Mouse (Mus musculus) embryonic facial prominence, embryonic 13.5 days (tissue): ENCODE results near the gene Tas2r121. TPM values are rescaled to one million over a fixed set of nuclear protein-coding genes. Genes with fewer than 3 reads are reported as not detected.
"Not testable (repeated sequence)": the region's sequence is repeated elsewhere in the genome, so short reads cannot be mapped to it uniquely, and the experiment has no call there.

ENCODE experiments used
- ATAC-seq: fragments of 200-750 bp; cut with Nextera tagmentation; 2 replicates; pipeline ENCODE4 v1.8.0; 2017; ENCODE audit warnings: low read depth; ENCODE audit not compliant: insufficient number of reproducible peaks, insufficient read depth, low FRiP score, low TSS enrichment
- H3K27ac ChIP-seq: fragments of 300-500 bp; sonication (generic); 2 replicates; pipeline ENCODE4 v1.5.1; 2015; ENCODE audit warnings: moderate library complexity, mild to moderate bottlenecking, inconsistent platforms
- H3K27me3 ChIP-seq: fragments of 300-500 bp; sonication (generic); 2 replicates; pipeline ENCODE4 v1.6.1; 2015; ENCODE audit warnings: mild to moderate bottlenecking, inconsistent platforms
- H3K36me3 ChIP-seq: fragments of 300-500 bp; sonication (generic); 2 replicates; pipeline ENCODE4 v1.6.1; 2015; ENCODE audit warnings: mild to moderate bottlenecking, inconsistent platforms
- H3K4me1 ChIP-seq: fragments of 300-500 bp; sonication (generic); 2 replicates; pipeline ENCODE4 v1.6.1; 2015; ENCODE audit warnings: inconsistent platforms
- H3K4me2 ChIP-seq: fragments of 300-500 bp; sonication (generic); 2 replicates; pipeline ENCODE4 v1.6.1; 2015; ENCODE audit warnings: moderate library complexity, mild to moderate bottlenecking, inconsistent platforms
- H3K4me3 ChIP-seq: fragments of 300-500 bp; sonication (generic); 2 replicates; pipeline ENCODE4 v1.5.1; 2015; ENCODE audit warnings: mild to moderate bottlenecking, inconsistent platforms
- H3K9ac ChIP-seq: fragments of 300-500 bp; sonication (generic); 2 replicates; pipeline ENCODE4 v1.6.1; 2015; ENCODE audit warnings: mild to moderate bottlenecking, inconsistent platforms
- H3K9me3 ChIP-seq: fragments of 300-500 bp; sonication (generic); 2 replicates; pipeline ENCODE4 v1.6.1; 2016; ENCODE audit warnings: inconsistent platforms
- WGBS: fragments of 180-500 bp; shearing (Covaris S2); methylation state at CpG from one replicate; pipeline ENCODE4 v1.1.7; 2015; ENCODE audit warnings: mixed read lengths; 5-methylcytosine and 5-hydroxymethylcytosine counted together
- polyA plus RNA-seq: library from polyadenylated mRNA; unstranded; fragments of >200 nt; fragmentation: Nextera tagmentation; extraction: Ambion mirVana; gene quantifications from 2 replicates; pipeline ENCODE4 v1.2.1, GENCODE M21; 2015

Gene Tas2r121
- not detected in 2 replicates for polyA plus RNA-seq

DNA sequence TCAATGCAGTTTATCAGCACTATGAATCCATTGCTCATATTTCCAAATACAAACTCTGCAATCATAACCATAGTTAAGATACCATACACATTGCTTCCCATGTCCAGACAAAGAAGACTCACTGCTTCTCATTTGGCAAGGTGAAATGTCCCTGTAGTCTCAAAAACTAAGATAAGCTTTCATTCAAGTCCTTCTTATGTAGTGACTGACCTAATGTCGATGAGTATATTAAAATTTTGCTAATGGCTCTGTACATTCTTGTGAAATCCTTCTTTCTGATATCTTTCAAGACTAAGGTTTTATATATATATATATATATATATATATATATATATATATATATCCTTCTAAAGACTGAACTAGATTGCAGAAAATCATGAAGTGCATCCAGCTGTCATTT lies at the start of gene Tas2r121:
Gene Tas2r121 (minus strand): TSS at position 101 of the 400 bp plus-strand sequence.
- Histone ChIP-seq H3K4me1 (no peaks in the 10 kb centered on the region), H3K9ac (no peak within 1 kb of the TSS), H3K9me3 (no peaks in the 10 kb centered on the region), H3K4me2 (no peak within 1 kb of the TSS), H3K36me3 (no peaks in the 10 kb centered on the region), H3K27ac (no peak within 1 kb of the TSS), H3K4me3 (no peak within 1 kb of the TSS), H3K27me3 (no peaks in the 10 kb centered on the region)
- WGBS: 73% methylated on average over 1 of the region's 1 CpGs
- no peak for ATAC-seq

GRCm38 (mm10) chr6:132750206-132750605 lies 49.4 kb upstream of the Tas2r121 start:
- Histone ChIP-seq H3K27ac (no peak overlapping the region), H3K4me2 (no peak overlapping the region), H3K36me3 (no peaks in the 10 kb centered on the region), H3K9ac (no peak overlapping the region), H3K27me3 (no peaks in the 10 kb centered on the region), H3K4me1 (no peaks in the 10 kb centered on the region), H3K9me3 (no peaks in the 10 kb centered on the region), H3K4me3 (no peak overlapping the region)
- 87% methylated on average over 2 of the region's 2 CpGs for WGBS
- ATAC-seq: no peak

DNA sequence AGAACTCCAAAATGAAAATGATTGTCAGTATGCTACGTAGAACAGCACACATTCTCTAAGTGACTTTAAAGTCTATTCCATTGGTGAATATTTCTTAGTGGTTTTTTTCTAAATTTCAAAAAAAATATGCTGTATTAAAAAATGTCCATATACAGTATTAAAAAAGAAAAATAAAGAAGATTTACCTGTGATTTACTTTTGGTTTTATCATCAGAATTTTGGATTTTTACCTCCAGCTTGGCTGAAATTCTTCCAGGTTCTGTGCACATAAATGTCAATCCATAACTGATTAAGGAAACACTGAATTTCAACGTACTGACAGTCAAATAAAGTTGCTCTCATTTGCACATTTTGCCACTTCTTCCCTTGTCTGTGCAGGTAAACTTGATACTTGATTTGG lies 37.1 kb upstream of the Tas2r121 start, which contains the start of gene Tas2r115:
Gene Tas2r115 (minus strand): TSS at position 101 of the 400 bp plus-strand sequence.
- Histone ChIP-seq H3K36me3 (no peaks in the 10 kb centered on the region), H3K4me1 (no peaks in the 10 kb centered on the region), H3K4me2 (no peak within 1 kb of the TSS), H3K27me3 (no peaks in the 10 kb centered on the region), H3K9ac (no peak within 1 kb of the TSS), H3K4me3 (no peak within 1 kb of the TSS), H3K9me3 (no peaks in the 10 kb centered on the region), H3K27ac (no peak within 1 kb of the TSS)
- no peak for ATAC-seq
- 69% methylated on average over 2 of the region's 2 CpGs for WGBS

DNA sequence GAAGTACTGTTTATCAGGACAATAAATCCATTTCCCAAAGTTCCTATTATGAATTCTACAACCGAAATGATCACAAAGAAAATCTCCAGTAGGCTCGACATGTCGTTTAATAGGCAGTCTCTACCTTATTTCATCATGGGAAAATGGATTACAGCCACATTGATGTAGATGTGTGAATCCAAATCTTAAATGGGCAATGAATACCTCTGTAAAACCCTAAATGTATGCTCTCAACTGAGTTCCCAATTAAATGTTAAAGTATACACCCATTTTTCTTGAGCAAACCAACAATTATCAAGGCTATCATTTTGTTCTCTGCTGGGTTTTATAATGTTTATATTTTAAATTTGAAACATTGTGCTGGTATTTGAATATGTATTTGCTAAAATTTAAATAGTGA lies 11.0 kb upstream of the Tas2r121 start, which contains the start of gene Tas2r122:
Gene Tas2r122 (minus strand): TSS at position 101 of the 400 bp plus-strand sequence.
- H3K27ac ChIP-seq: no peak within 1 kb of the TSS
- H3K27me3 ChIP-seq: no peaks in the 10 kb centered on the region
- H3K4me1 ChIP-seq: no peaks in the 10 kb centered on the region
- 84% methylated on average over 3 of the region's 3 CpGs for WGBS
- H3K9me3 ChIP-seq: no peaks in the 10 kb centered on the region
- no peaks in the 10 kb centered on the region for H3K36me3 ChIP-seq
- H3K4me3 ChIP-seq: no peak within 1 kb of the TSS
- H3K4me2 ChIP-seq: no peak within 1 kb of the TSS
- H3K9ac ChIP-seq: no peak within 1 kb of the TSS
- ATAC-seq: no peak

DNA sequence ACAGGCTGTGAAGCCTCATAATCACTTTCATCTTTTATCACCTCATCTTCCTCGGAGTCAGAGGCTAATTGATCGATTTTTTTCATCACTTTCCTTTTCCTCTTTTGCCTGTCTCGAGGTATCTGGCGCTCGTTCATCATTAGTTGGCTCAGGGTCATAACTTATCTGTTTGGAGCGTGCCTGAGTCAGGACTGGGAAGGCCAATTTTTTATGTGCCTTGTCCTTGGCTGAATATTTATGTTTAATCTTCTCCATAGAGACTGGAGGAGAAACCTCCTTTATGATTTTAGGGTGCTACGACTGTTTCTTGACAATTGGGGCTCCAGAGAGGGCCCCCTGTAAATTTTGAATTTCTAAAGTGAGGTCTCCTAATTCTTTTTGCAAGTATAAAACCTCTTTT lies 9.2 kb downstream of the Tas2r121 start:
- not testable (repeated sequence) for H3K9me3 ChIP-seq, H3K4me1 ChIP-seq, H3K9ac ChIP-seq, H3K27ac ChIP-seq, H3K36me3 ChIP-seq, H3K4me3 ChIP-seq, ATAC-seq, H3K4me2 ChIP-seq, H3K27me3 ChIP-seq
- 80% methylated on average over 7 of the region's 7 CpGs for WGBS

DNA sequence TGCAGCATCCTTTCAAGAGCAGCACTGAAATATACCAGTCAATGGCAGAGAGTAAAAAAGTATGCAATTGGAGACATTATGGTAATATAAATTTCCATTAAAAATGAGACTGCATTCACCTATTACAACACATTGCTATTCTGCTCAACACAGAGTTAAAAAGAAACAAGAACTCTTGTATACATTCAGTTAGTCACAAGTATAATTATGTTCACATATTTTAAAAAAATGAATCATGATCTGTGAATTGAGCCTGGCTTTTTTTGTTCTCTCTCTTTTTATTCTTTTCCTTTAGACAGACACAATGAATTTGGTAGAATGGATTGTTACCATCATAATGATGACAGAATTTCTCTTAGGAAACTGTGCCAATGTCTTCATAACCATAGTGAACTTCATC lies 44.2 kb downstream of the Tas2r121 start, which contains the start of gene Tas2r120:
Gene Tas2r120 (plus strand): TSS at position 301 of the 400 bp plus-strand sequence.
- Histone ChIP-seq H3K36me3 (no peaks in the 10 kb centered on the region), H3K9me3 (no peaks in the 10 kb centered on the region), H3K27ac (no peak within 1 kb of the TSS), H3K4me1 (no peaks in the 10 kb centered on the region), H3K4me3 (no peak within 1 kb of the TSS), H3K4me2 (no peak within 1 kb of the TSS), H3K27me3 (no peaks in the 10 kb centered on the region), H3K9ac (no peak within 1 kb of the TSS)
- ATAC-seq: no peak

DNA sequence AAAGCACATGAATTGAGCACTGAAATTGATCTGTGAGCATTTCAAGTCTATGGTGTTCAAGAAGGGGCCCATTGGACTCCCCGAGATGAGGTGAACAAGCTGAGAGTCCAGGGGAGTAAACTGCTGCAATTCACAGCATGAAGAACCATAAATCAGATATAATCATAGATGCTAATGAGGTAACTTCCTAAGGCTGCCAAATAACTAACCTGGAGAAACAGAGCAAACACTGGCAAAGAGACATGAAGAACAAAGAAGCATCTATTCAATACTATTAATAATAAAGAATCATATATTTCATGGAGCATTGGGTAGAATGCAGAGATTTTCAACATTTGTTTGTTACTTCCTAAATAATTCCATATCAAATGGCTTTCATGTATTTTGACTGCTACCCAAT lies 49.4 kb downstream of the Tas2r121 start, which contains the start of gene A630073D07Rik:
Gene A630073D07Rik (minus strand): TSS at position 101 of the 400 bp plus-strand sequence.
- no peak for ATAC-seq
- 82% methylated on average over 1 of the region's 1 CpGs for WGBS
- no peaks in the 10 kb centered on the region for H3K27me3 ChIP-seq
- no peaks in the 10 kb centered on the region for H3K9me3 ChIP-seq
- no peak within 1 kb of the TSS for H3K9ac ChIP-seq
- H3K27ac ChIP-seq: no peak within 1 kb of the TSS
- H3K4me2 ChIP-seq: no peak within 1 kb of the TSS
- no peaks in the 10 kb centered on the region for H3K4me1 ChIP-seq
- H3K36me3 ChIP-seq: no peaks in the 10 kb centered on the region
- H3K4me3 ChIP-seq: no peak within 1 kb of the TSS

Other genes with a start within 250 kb of the Tas2r121 start
- not detected in 2 replicates for gene Prh1, start 131.2 kb downstream of the Tas2r121 start, polyA plus RNA-seq
- not detected in 2 replicates for gene Prp2, start 105.1 kb downstream of the Tas2r121 start, polyA plus RNA-seq
- gene A630073D07Rik, start 49.5 kb downstream of the Tas2r121 start, polyA plus RNA-seq: not detected in 2 replicates
- gene Tas2r120, start 44.1 kb downstream of the Tas2r121 start, polyA plus RNA-seq: not detected in 2 replicates
- gene Tas2r122, start 10.9 kb upstream of the Tas2r121 start, polyA plus RNA-seq: not detected in 2 replicates
- gene Tas2r115, start 37.0 kb upstream of the Tas2r121 start, polyA plus RNA-seq: not detected in 2 replicates
- not detected in 2 replicates for gene Tas2r124, start 53.7 kb upstream of the Tas2r121 start, polyA plus RNA-seq
- gene Tas2r102, start 61.1 kb upstream of the Tas2r121 start, polyA plus RNA-seq: not detected in 2 replicates
- not detected in 2 replicates for gene Tas2r136, start 77.2 kb upstream of the Tas2r121 start, polyA plus RNA-seq
- gene Tas2r117, start 101.8 kb upstream of the Tas2r121 start, polyA plus RNA-seq: not detected in 2 replicates
- not detected in 2 replicates for gene Tas2r123, start 146.1 kb upstream of the Tas2r121 start, polyA plus RNA-seq
- not detected in 2 replicates for gene Tas2r116, start 154.4 kb upstream of the Tas2r121 start, polyA plus RNA-seq
- not detected in 2 replicates for gene Tas2r110, start 167.0 kb upstream of the Tas2r121 start, polyA plus RNA-seq
- not detected in 2 replicates for gene Tas2r113, start 192.0 kb upstream of the Tas2r121 start, polyA plus RNA-seq
- gene Tas2r125, start 208.6 kb upstream of the Tas2r121 start, polyA plus RNA-seq: not detected in 2 replicates